In genomic region chr10:122876964-122877363, GRCm38 (mm10) we compare ENCODE assay signal across 13 mouse cellular contexts.
"Had no signal": no experiment of that assay in that cellular context is flagged by ENCODE, and none has a peak within 500 bp of the region (broad histone marks: within the 10 kb centered on the region; RNA-seq: fewer than 3 reads in every experiment).

No protein-coding gene starts in this region.

- H3K27me3 ChIP-seq: liver, embryonic 15.5 days; midbrain, embryonic 13.5 days; neural tube, embryonic 15.5 days had no signal

- ATAC-seq: lung, postnatal 0 days; midbrain, embryonic 13.5 days had no signal

- H3K27ac ChIP-seq: left cerebral cortex, adult 2 months; liver, embryonic 15.5 days; midbrain, embryonic 13.5 days; neural tube, embryonic 15.5 days had no signal

- DNase-seq: kidney, postnatal 10 days; kidney, postnatal 4 days; lung, adult 2 months; lung, postnatal 36 days; right cerebral cortex, adult 18-20 months; right cerebral cortex, postnatal 25 days; thymus, postnatal 36 days had no signal

- H3K4me1 ChIP-seq: liver, embryonic 15.5 days had no signal

- H3K4me3 ChIP-seq: left cerebral cortex, adult 2 months; limb, embryonic 10.5 days; liver, embryonic 15.5 days; midbrain, embryonic 13.5 days; neural tube, embryonic 15.5 days had no signal
